Mouse (Mus musculus): ENCODE data around the gene Eif4e1b.

The Eif4e1b gene

GRCm38 (mm10) chr13:54760164-54760795, 23.5 kb upstream of the Eif4e1b start:
- DNase-seq = no peak

GRCm38 (mm10) chr13:54760906-54761305, 22.9 kb upstream of the Eif4e1b start:
- no peak for DNase-seq

GRCm38 (mm10) chr13:54765281-54766191, 18.3 kb upstream of the Eif4e1b start:
- DNase-seq = no peak

- peak; percentile 28 for DNase-seq
These were observed 17.5 kb upstream of the Eif4e1b start, which contains the start of gene Sncb for GRCm38 (mm10) chr13:54766192-54766768. Gene Sncb (minus strand): TSS chr13:54766595.

- no peak for DNase-seq
These were observed 16.8 kb upstream of the Eif4e1b start for GRCm38 (mm10) chr13:54767012-54767411.

- DNase-seq = no peak
These were observed 3.2 kb upstream of the Eif4e1b start for GRCm38 (mm10) chr13:54780592-54780991.

GRCm38 (mm10) chr13:54781086-54781485, 2.7 kb upstream of the Eif4e1b start:
- no peak for DNase-seq

GRCm38 (mm10) chr13:54783235-54783634, 563 bp upstream of the Eif4e1b start:
- no peak for DNase-seq

GRCm38 (mm10) chr13:54787591-54787990, 3.8 kb downstream of the Eif4e1b start:
- peak; percentile 38 for DNase-seq

GRCm38 (mm10) chr13:54788740-54789560, 5.2 kb downstream of the Eif4e1b start, which contains the start of gene Tspan17:
Gene Tspan17 (plus strand): TSS chr13:54789377.
- DNase-seq = peak; percentile 97

GRCm38 (mm10) chr13:54789561-54790397, 6.0 kb downstream of the Eif4e1b start:
- peak; percentile 44 for DNase-seq

GRCm38 (mm10) chr13:54792259-54793230, 8.7 kb downstream of the Eif4e1b start:
- DNase-seq = no peak

GRCm38 (mm10) chr13:54794002-54794577, 10.3 kb downstream of the Eif4e1b start:
- no peak for DNase-seq

- no peak for DNase-seq
These were observed 11.0 kb downstream of the Eif4e1b start for GRCm38 (mm10) chr13:54794843-54795242.

- DNase-seq = peak; percentile 31
These were observed 13.6 kb downstream of the Eif4e1b start for GRCm38 (mm10) chr13:54797356-54797755.

- DNase-seq = no peak
These were observed 14.3 kb downstream of the Eif4e1b start for GRCm38 (mm10) chr13:54797861-54798643.

- no peak for DNase-seq
These were observed 14.9 kb downstream of the Eif4e1b start for GRCm38 (mm10) chr13:54798740-54799139.

GRCm38 (mm10) chr13:54799701-54800100, 15.9 kb downstream of the Eif4e1b start:
- DNase-seq = peak; percentile 76

- no peak for DNase-seq
These were observed 16.4 kb downstream of the Eif4e1b start for GRCm38 (mm10) chr13:54800206-54800605.

Measured in kidney, adult 18-20 months (tissue).